Mouse (Mus musculus) hindbrain, postnatal 0 days (tissue): Measurements from ENCODE around the gene Glt1d1. TPM values are rescaled to one million over a fixed set of nuclear protein-coding genes. Genes with fewer than 3 reads are reported as not detected.

Source experiments
- ATAC-seq: fragments of 200-750 bp; cut with Nextera tagmentation; 2 replicates; pipeline ENCODE4 v1.8.0; 2017; ENCODE audit warnings: mild to moderate bottlenecking, moderate TSS enrichment, moderate library complexity
- DNase-seq: peaks from one replicate; pipeline ENCODE4 v3.0.0-alpha.2; 2015; ENCODE audit warnings: low spot score
- H3K27ac ChIP-seq: fragments of 300-500 bp; sonication (generic); 2 replicates; pipeline ENCODE4 v1.5.1; 2014; ENCODE audit warnings: mild to moderate bottlenecking
- H3K27me3 ChIP-seq: fragments of 300-500 bp; sonication (generic); 2 replicates; pipeline ENCODE4 v1.6.1; 2014; ENCODE audit warnings: low read length, mixed read lengths; ENCODE audit not compliant: insufficient read depth
- H3K36me3 ChIP-seq: fragments of 300-500 bp; sonication (generic); 2 replicates; pipeline ENCODE4 v1.6.1; 2014; ENCODE audit warnings: low read length, mixed read lengths; ENCODE audit not compliant: insufficient read depth
- H3K4me1 ChIP-seq: fragments of 300-500 bp; sonication (generic); 2 replicates; pipeline ENCODE4 v1.6.1; 2014; ENCODE audit warnings: antibody characterized with exemption, low read length, mixed read lengths; ENCODE audit not compliant: insufficient read depth
- H3K4me2 ChIP-seq: fragments of 300-500 bp; sonication (generic); 2 replicates; pipeline ENCODE4 v1.6.1; 2014; ENCODE audit warnings: low read depth, mild to moderate bottlenecking, low read length, moderate library complexity, mixed read lengths
- H3K4me3 ChIP-seq: fragments of 300-500 bp; sonication (generic); 2 replicates; pipeline ENCODE4 v1.5.1; 2014; ENCODE audit warnings: low read length
- H3K9ac ChIP-seq: fragments of 300-500 bp; sonication (generic); replicated peaks from 2 replicates; pipeline ENCODE4 v1.6.1; 2014; ENCODE audit warnings: mild to moderate bottlenecking, low read length, moderate library complexity, mixed read lengths
- H3K9me3 ChIP-seq: fragments of 300-500 bp; sonication (generic); 2 replicates; pipeline ENCODE4 v1.6.1; 2016; ENCODE audit warnings: low read length, mixed read lengths
- CTCF ChIP-seq: IDR thresholded peaks from 2 replicates; pipeline ENCODE4 v1.5.1; 2016; ENCODE audit warnings: antibody characterized with exemption, control low read depth, low read depth
- WGBS: fragments of 180-500 bp; shearing (Covaris S2); extraction: QIAGEN DNeasy Blood & Tissue Kit; methylation state at CpG from one replicate; pipeline ENCODE4 v1.1.7; 2014; 5-methylcytosine and 5-hydroxymethylcytosine counted together
- polyA plus RNA-seq: library from polyadenylated mRNA; unstranded; fragments of >200 nt; fragmentation: Nextera tagmentation; extraction: Ambion mirVana; gene quantifications from 2 replicates; pipeline ENCODE4 v1.2.1, GENCODE M21; 2015
- total RNA-seq: library from RNA; depleted of rRNA; stranded (reverse); fragments of >200 nt; gene quantifications from 2 replicates; pipeline ENCODE4 v1.2.3, GENCODE M21; 2014

Glt1d1 gene
- total and polyA plus RNA-seq, 2 experiments from 2014 or later, result 2.9 to 8.9 TPM

DNA sequence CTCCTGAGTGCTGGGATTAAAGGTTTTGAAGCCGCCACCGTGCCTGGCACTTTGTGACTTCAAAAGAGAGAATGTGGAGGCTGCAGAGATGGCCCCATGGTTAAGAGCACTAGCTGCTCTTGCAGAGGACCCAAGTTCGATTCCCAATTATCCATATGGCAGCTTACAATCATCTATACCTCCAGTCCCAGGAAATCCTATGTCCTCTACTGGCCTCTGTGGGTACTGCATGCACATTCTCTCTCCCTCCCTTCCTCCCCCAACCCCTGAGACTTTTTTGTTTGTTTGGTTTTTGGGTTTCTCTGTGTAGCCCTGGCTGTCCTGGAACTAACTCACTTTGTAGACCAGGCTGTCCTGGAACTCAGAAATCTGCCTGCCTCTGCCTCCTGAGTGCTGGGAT lies 27.2 kb downstream of the Glt1d1 start:
- Histone ChIP-seq H3K4me1 (no peaks in the 10 kb centered on the region), H3K9ac (no peak overlapping the region), H3K27me3 (no peaks in the 10 kb centered on the region), H3K27ac (no peak overlapping the region), H3K36me3 (no peaks in the 10 kb centered on the region), H3K4me3 (no peak overlapping the region), H3K9me3 (peaks cover 3% of the 10 kb centered on the region; the same call in 1 of the 2 replicates), H3K4me2 (no peak overlapping the region)
- peak; percentile 40; the same call in 1 of the 2 replicates for TF ChIP-seq CTCF
- DNase-seq (no peak), ATAC-seq (no peak)
- WGBS, result 92% methylated on average over 3 of the region's 3 CpGs

DNA sequence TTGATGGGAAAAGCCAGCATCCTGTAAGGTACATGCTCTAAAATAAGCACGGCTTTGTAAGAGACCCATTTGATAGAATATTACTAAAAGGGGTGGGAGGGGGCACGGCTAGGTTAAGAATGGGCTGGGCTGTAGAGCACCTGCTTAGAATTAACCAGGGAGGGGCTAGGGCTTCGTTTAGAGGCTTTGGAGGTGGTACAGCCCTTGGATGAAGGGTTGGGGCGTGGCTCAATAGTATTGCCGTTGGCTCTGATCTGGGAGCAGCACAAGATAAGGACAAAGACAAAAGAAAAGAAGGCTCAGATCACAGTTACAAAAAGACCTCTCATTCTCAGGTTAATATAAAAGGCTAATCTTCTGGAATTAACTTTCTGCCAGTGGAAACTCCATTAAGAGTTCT lies 28.2 kb downstream of the Glt1d1 start:
- H3K9me3 ChIP-seq, result peaks cover 3% of the 10 kb centered on the region; the same call in 1 of the 2 replicates
- no peak for DNase-seq
- no peak for ATAC-seq
- no peaks in the 10 kb centered on the region for H3K27me3 ChIP-seq
- H3K4me1 ChIP-seq, result no peaks in the 10 kb centered on the region
- 82% methylated on average over 5 of the region's 5 CpGs for WGBS
- H3K27ac ChIP-seq, result no peak overlapping the region
- no peak overlapping the region for H3K4me3 ChIP-seq
- H3K4me2 ChIP-seq, result no peak overlapping the region
- no peaks in the 10 kb centered on the region for H3K36me3 ChIP-seq
- H3K9ac ChIP-seq, result no peak overlapping the region
- TF ChIP-seq CTCF, result no peak

- H3K36me3 ChIP-seq, result no peaks in the 10 kb centered on the region
- H3K27me3 ChIP-seq, result no peaks in the 10 kb centered on the region
- no peak for TF ChIP-seq CTCF
- no peak overlapping the region for H3K4me3 ChIP-seq
- DNase-seq (no peak), ATAC-seq (no peak)
- H3K4me2 ChIP-seq, result no peak overlapping the region
- H3K9ac ChIP-seq, result no peak overlapping the region
- H3K27ac ChIP-seq, result no peak overlapping the region
- H3K9me3 ChIP-seq, result peaks cover 3% of the 10 kb centered on the region; the same call in 1 of the 2 replicates
- no peaks in the 10 kb centered on the region for H3K4me1 ChIP-seq
- WGBS, result 94% methylated on average over 5 of the region's 5 CpGs
Measured at GRCm38 (mm10) chr5:127660979-127661378, 28.9 kb downstream of the Glt1d1 start.

DNA sequence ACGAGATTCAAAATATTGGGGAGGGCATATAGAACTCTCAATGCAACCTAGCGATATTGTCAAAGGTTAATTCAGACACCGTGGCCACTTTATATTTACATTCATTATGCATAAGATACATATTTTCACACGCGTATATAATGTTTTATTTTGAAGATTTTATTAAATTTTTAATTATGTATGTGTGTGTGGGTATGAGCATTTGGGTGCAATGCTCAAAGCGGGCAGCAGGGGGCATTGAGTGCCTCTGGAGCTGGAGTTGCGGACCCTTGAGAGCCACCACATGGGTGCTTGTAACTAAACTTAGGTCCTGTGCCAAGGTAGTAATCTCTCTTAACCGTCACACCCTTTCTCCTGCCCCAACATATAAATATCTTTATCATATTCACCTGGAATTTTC lies 41.9 kb downstream of the Glt1d1 start:
- Histone ChIP-seq H3K9ac (no peak overlapping the region), H3K36me3 (no peaks in the 10 kb centered on the region), H3K4me1 (no peaks in the 10 kb centered on the region), H3K9me3 (no peaks in the 10 kb centered on the region), H3K27me3 (no peaks in the 10 kb centered on the region), H3K4me2 (no peak overlapping the region), H3K27ac (no peak overlapping the region), H3K4me3 (no peak overlapping the region)
- WGBS, result 93% methylated on average over 8 of the region's 8 CpGs
- DNase-seq (no peak), ATAC-seq (no peak)
- TF ChIP-seq CTCF, result peak; percentile 25; the same call in 1 of the 2 replicates

- Histone ChIP-seq H3K36me3 (no peaks in the 10 kb centered on the region), H3K27ac (no peak overlapping the region), H3K4me3 (no peak overlapping the region), H3K27me3 (no peaks in the 10 kb centered on the region), H3K9me3 (no peaks in the 10 kb centered on the region), H3K4me2 (no peak overlapping the region), H3K4me1 (no peaks in the 10 kb centered on the region), H3K9ac (no peak overlapping the region)
- 97% methylated on average over 2 of the region's 2 CpGs for WGBS
- TF ChIP-seq CTCF, result peak; percentile 18; the same call in 1 of the 2 replicates
- DNase-seq, result no peak
- no peak for ATAC-seq
Measured at GRCm38 (mm10) chr5:127677561-127677960, 45.5 kb downstream of the Glt1d1 start.

- WGBS, result 95% methylated on average over 5 of the region's 5 CpGs
- H3K36me3 ChIP-seq, result no peaks in the 10 kb centered on the region
- peak; percentile 35 for TF ChIP-seq CTCF
- no peaks in the 10 kb centered on the region for H3K27me3 ChIP-seq
- DNase-seq (no peak), ATAC-seq (no peak)
- no peak overlapping the region for H3K4me2 ChIP-seq
- H3K4me1 ChIP-seq, result no peaks in the 10 kb centered on the region
- no peak overlapping the region for H3K9ac ChIP-seq
- H3K4me3 ChIP-seq, result no peak overlapping the region
- no peaks in the 10 kb centered on the region for H3K9me3 ChIP-seq
- H3K27ac ChIP-seq, result no peak overlapping the region
Measured at GRCm38 (mm10) chr5:127678501-127678900, 46.4 kb downstream of the Glt1d1 start.

DNA sequence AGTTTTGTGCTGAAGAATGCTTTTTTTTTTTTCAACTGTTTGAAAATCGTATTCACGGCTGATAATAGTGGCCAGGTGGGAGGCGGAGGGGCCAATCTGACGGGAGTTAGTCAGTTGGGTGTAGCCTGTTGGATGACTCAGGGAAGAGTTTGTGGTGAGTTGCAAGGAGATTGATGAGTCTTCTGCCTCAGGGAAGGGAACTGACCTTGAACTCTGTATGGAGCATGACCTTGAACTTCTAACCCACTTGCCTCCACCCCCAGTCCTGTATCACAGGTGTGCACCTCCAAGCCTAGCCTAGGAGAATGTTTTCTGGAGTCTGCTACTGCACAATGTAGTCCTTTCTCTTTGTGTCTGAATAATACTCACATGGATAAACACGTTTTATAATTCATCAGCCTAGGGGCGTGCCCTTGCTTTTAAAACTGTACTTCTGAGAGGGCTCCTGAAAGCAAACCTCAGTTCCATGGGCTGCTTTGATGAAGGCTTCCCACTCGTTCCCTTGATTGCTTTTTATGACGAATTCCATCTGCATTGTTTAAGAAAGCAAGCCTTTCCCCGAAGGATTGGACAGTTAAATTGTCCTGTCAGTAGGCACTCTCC lies 56.6 kb downstream of the Glt1d1 start:
- TF ChIP-seq CTCF, result no peak
- 83% methylated on average over 9 of the region's 9 CpGs for WGBS
- Histone ChIP-seq H3K4me1 (no peaks in the 10 kb centered on the region; the same call in 1 of the 2 replicates), H3K9me3 (no peaks in the 10 kb centered on the region), H3K4me2 (no peak overlapping the region), H3K4me3 (no peak overlapping the region), H3K9ac (no peak overlapping the region), H3K27me3 (no peaks in the 10 kb centered on the region), H3K36me3 (no peaks in the 10 kb centered on the region), H3K27ac (no peak overlapping the region)
- ATAC-seq (no peak), DNase-seq (no peak)
